Mouse (Mus musculus) testis, adult 2 months (tissue): ENCODE data around the gene Gm9964. TPM values are rescaled to one million over a fixed set of nuclear protein-coding genes. Genes with fewer than 3 reads are reported as not detected.
A peak's percentile ranks its signal among the peaks of the same experiment; 100 is the strongest.

Experiments used
- H3K27ac ChIP-seq: fragments of 200-500 bp; 2 replicates; pipeline ENCODE4 v1.5.1; 2012; ENCODE audit warnings: low read depth, low read length; ENCODE audit not compliant: control insufficient read depth, insufficient read depth
- H3K27me3 ChIP-seq: fragments of 200-500 bp; 2 replicates; pipeline ENCODE4 v1.6.1; 2012; ENCODE audit warnings: mild to moderate bottlenecking, low read length, moderate library complexity; ENCODE audit not compliant: control insufficient read depth, insufficient read depth
- H3K36me3 ChIP-seq: fragments of 200-500 bp; 2 replicates; pipeline ENCODE4 v1.6.1; 2012; ENCODE audit warnings: mild to moderate bottlenecking, low read length; ENCODE audit not compliant: control insufficient read depth, insufficient read depth
- H3K4me1 ChIP-seq: fragments of 200-500 bp; 2 replicates; pipeline ENCODE4 v1.6.1; 2012; ENCODE audit warnings: low read length; ENCODE audit not compliant: control insufficient read depth, insufficient read depth
- H3K4me3 ChIP-seq: fragments of 200-500 bp; 2 replicates; pipeline ENCODE4 v1.5.1; 2012; ENCODE audit warnings: low read depth, mild to moderate bottlenecking, low read length, moderate library complexity, mixed read lengths; ENCODE audit not compliant: control insufficient read depth
- CTCF ChIP-seq: fragments of 200-500 bp; IDR thresholded peaks from 2 replicates; pipeline ENCODE4 v1.5.1; 2012; ENCODE audit warnings: low read depth, mild to moderate bottlenecking, inconsistent platforms, low read length, moderate library complexity; ENCODE audit not compliant: control insufficient read depth, insufficient read depth, insufficient replicate concordance
- POLR2A ChIP-seq: fragments of 200-500 bp; IDR thresholded peaks from 2 replicates; pipeline ENCODE4 v1.6.1; 2012; ENCODE audit warnings: low read depth, mild to moderate bottlenecking, inconsistent platforms, low read length, moderate library complexity; ENCODE audit not compliant: control insufficient read depth
- polyA plus RNA-seq: library from polyadenylated mRNA; depleted of rRNA; stranded (reverse); fragments of >200 nt; gene quantifications from 2 replicates; pipeline ENCODE4 v1.2.3, GENCODE M21; 2012; rRNA removed

The Gm9964 gene
- 0.21 TPM in 1 of 2 replicates, not detected in the other for polyA plus RNA-seq

DNA sequence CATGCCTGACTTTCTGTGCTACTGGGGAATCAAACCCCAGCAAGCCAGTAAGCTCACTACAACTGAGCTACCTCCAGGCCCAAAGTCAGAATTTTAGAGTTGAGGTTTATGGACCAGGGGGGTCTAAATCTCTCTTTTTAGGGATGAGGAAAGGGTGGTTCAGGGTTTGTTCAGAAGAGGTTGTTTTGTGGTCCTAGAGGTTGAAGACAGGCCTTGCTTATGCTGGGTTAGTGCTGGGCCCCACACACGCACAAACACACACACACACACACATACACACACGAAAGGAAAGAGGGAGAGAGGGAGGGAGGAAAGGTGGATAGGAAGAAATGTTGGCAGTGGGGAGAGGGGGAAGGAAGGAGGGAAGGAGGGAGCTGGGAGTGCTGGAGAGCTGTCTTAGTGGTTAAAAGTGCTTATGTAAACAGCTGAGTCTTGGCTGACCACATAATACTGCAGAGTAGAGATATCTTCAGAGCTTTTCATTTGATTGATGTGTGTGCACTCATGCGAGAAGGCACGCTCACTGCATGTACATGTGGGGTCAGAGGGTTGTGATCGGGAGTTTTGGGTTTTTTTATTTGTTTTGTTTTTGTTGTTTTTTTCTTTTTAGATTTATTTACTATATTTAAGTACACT, at the start of gene Gm9964:
Gm9964 (minus strand) TSS at position 51 of the 636 bp plus-strand sequence.
- no peaks in the 10 kb centered on the region for H3K27me3 ChIP-seq
- H3K27ac ChIP-seq, result no peak within 1 kb of the TSS
- no peaks in the 10 kb centered on the region for H3K36me3 ChIP-seq
- H3K4me3 ChIP-seq, result no peak within 1 kb of the TSS
- TF ChIP-seq CTCF, result no peak
- no peak for TF ChIP-seq POLR2A
- H3K4me1 ChIP-seq, result no peaks in the 10 kb centered on the region

DNA sequence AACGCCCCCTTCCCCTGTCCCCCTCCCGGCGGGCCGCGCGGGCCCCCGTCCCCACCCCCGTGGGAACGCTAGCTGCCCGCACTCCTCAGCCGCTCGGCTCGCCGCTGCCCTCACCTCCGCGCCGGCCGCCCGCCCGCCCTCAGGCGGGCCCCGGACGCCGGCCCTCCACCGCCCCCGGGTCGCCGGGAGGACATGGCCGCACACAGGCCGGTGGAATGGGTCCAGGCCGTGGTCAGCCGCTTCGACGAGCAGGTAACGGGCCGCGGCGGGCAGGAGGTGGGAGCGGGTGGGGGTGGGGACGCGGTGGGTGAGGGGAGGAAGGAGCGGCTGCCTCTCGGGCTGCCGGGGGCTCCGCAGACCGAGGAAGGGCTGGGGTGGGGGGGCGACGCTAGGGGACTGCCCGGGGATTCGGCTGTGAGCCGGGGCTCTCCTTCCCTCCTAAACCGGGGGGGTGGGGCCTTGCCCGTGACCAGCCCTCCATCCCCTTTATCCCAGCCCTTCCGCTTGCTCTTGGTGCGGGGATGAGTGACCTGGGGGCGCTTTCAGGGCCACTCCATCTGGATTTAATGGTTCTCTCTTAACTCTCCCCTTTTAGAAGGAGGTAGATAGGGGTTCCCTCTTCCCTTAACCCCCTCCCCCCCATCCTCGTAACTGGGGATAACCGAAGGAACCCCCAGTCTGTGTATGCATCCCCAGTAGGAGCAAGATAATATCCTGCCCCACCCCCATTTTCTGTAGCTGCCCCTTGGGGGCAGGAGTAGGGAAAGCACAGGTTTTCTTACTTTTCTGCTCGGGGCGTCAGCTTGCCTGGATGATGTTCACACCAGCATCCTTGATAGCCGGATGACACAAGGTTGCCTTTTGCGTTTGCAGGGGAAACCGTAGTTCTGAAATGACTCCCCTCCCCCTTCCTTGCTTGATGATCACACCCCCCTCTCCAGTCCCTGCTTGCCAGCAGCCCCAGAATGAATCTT, 43.4 kb upstream of the Gm9964 start:
- no peaks in the 10 kb centered on the region for H3K27me3 ChIP-seq
- H3K4me1 ChIP-seq, result peaks cover 12% of the 10 kb centered on the region
- TF ChIP-seq POLR2A (no peak), CTCF (no peak)
- H3K4me3 ChIP-seq, result peak overlapping the region; percentile 98
- 0 out of 2 replicates have a peak, but pooled peaks cover 2% of the 10 kb centered on the region for H3K36me3 ChIP-seq
- peak overlapping the region; percentile 63 for H3K27ac ChIP-seq

DNA sequence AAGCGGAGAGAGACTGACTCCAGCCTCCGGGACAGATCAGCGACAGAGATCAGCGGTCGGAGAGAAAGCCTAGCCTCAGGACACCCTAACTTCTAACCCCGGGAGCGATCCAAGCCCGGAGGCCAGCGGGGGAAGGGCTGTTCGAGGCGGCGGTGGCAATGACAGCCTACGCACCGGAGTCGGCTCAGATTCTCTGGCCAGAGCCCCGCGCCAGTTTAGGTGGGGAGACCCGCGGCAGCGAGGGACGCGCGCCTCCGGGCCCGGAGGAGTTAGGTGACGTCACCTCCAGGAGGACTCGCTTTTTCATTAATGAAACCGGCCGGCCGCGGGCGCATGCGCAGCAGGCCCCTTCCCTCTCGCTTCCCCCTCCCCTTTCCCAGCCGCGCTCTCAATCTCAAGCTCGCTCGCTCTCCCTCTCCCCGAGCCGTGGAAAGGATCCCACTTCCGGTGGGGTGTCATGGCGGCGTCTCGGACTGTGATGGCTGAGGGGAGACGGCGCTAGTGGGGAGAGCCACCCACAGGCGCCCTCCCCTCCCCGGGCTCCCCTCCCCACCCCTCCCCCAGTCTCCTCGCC, 42.6 kb upstream of the Gm9964 start, which contains the start of gene Nf1:
Nf1 (plus strand) TSS at position 460 of the 574 bp plus-strand sequence.
- H3K36me3 ChIP-seq, result no peaks in the 10 kb centered on the region
- TF ChIP-seq POLR2A (peak; percentile 84), CTCF (no peak)
- H3K27me3 ChIP-seq, result no peaks in the 10 kb centered on the region
- peak within 1 kb of the TSS; percentile 98 for H3K4me3 ChIP-seq
- peaks cover 12% of the 10 kb centered on the region for H3K4me1 ChIP-seq
- peak within 1 kb of the TSS; percentile 86 for H3K27ac ChIP-seq

DNA sequence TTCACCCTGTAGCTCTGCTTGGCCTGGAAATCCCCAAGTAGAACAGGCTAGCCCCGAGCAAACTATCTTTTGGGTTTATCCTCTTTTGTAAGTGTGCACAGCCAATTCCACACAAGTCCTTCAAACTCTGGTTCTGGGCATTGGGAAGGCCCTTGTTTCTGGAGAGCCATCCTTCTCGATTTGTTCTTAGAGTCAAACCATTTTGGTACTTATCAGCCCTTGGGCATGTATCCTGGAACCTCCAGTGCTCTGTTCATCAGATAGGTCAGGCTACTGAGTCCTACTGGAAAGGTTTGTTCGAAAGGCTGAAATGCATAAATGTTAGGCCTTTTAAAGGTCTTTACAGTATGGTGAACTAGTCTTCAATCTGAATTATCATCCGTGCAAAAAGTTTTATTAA, 41.9 kb upstream of the Gm9964 start:
- Histone ChIP-seq H3K27ac (peak overlapping the region; percentile 17; the same call in 1 of the 2 replicates), H3K27me3 (no peaks in the 10 kb centered on the region), H3K36me3 (no peaks in the 10 kb centered on the region), H3K4me1 (peaks cover 12% of the 10 kb centered on the region), H3K4me3 (no peak overlapping the region; the same call in 1 of the 2 replicates)
- TF ChIP-seq POLR2A (no peak), CTCF (no peak)

DNA sequence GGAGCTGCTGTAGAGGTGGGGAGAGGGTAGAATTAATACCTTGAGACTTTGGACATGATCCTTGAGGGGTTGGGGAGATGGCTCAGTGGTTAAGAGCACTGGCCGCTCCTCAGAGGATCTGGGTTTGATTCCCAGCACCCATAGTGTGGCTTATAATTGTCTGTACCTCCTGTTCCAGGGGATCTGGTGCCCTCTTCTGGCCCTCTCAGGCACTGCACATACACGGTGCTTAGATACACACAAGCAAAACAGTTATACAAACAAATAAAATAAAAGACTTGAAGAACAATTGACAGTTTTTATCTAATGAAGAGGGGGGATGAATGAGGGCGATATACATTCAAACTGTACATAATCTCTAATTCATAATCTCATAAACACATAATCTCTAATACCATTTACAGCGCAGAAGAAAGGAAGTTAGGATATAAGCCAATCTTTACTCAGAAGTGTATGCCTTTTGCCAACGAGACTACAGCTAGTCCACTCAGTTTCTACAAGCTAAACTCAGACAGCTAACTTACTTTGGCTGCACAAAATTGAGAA, 40.1 kb upstream of the Gm9964 start:
- H3K27ac ChIP-seq, result no peak overlapping the region
- H3K36me3 ChIP-seq, result no peaks in the 10 kb centered on the region
- TF ChIP-seq POLR2A (no peak), CTCF (peak; percentile 31; the same call in 1 of the 2 replicates)
- no peaks in the 10 kb centered on the region for H3K27me3 ChIP-seq
- H3K4me3 ChIP-seq, result no peak overlapping the region
- peaks cover 12% of the 10 kb centered on the region for H3K4me1 ChIP-seq

DNA sequence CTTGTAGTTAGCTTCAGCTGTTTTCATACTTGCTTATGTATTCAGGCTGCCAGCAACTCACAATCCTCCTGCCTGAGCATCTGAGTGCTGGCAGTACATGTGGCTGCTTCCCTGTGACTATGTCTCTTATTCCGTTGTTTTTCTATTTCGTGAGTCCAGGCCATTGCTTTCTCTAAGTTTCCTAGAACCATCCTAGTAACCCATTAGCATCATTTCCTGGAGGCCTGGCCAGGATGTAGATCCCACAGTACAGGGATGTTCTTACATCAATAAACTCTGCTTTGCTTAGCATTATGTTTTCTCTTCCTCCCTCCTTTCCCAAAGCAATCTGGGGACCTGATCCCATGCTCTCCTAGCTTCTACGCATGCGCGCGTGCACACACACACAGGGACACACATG, 38.4 kb upstream of the Gm9964 start:
- TF ChIP-seq POLR2A (no peak), CTCF (no peak)
- no peaks in the 10 kb centered on the region for H3K27me3 ChIP-seq
- H3K4me1 ChIP-seq, result peaks cover 8% of the 10 kb centered on the region
- H3K4me3 ChIP-seq, result no peak overlapping the region
- no peaks in the 10 kb centered on the region for H3K36me3 ChIP-seq
- H3K27ac ChIP-seq, result no peak overlapping the region

DNA sequence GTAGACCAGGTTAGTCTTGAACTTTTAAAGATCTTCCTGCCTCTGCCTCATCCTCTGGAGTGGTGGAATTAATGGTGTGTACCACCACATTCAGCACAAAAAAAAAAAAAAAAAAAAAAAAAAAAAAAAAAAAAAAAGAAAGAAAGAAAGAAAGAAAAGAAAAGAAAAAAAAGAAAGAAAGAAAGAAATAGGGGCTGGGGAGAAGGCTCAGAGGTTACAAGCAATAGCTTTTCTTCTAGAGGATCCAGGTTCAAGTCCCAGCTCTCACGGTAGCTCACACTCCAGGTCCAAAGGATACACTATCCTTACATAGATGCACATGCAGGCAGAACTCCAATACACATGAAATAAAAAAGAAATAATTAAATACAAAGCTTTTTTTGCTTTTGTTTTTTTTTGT, 32.9 kb upstream of the Gm9964 start:
- no peaks in the 10 kb centered on the region for H3K4me1 ChIP-seq
- TF ChIP-seq CTCF (no peak), POLR2A (no peak)
- H3K4me3 ChIP-seq, result no peak overlapping the region
- no peaks in the 10 kb centered on the region for H3K36me3 ChIP-seq
- no peak overlapping the region for H3K27ac ChIP-seq
- no peaks in the 10 kb centered on the region for H3K27me3 ChIP-seq
